Mouse (Mus musculus) c-Kit-positive CD71-positive TER-119-positive erythroid progenitor cells, embryonic 14.5 days (primary cell): ENCODE measurements around the gene Il22ra1.
A peak's percentile ranks its signal among the peaks of the same experiment; 100 is the strongest.
"Not testable (repeated sequence)": the region's sequence is repeated elsewhere in the genome, so short reads cannot be mapped to it uniquely, and the experiment has no call there.

Experiments
- DNase-seq: peaks from one replicate; pipeline ENCODE4 v3.0.0-alpha.2; 2013; ENCODE audit warnings: low spot score

Il22ra1 gene

DNA sequence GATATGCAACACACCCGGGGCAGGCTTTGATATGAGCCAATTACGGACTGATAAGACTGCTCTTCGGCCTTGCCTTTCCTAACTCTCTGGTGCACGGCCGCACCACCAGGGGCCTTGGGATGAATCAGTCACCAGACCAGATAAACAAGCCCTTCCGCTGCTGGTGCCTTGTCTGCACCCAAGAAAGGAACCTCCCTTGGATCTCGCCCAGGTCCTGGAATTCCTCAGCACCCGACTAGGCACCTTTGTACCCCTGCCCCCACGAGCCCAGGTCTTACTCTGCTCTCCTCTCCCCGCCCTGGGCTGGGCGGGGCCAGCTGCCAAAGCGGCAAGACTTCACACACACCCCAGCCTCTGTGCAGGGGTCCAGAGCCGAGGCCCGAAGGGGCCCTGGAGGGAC is at the start of gene Il22ra1:
Il22ra1 (plus strand) TSS at position 356 of the 400 bp plus-strand sequence.
- no peak for DNase-seq

DNA sequence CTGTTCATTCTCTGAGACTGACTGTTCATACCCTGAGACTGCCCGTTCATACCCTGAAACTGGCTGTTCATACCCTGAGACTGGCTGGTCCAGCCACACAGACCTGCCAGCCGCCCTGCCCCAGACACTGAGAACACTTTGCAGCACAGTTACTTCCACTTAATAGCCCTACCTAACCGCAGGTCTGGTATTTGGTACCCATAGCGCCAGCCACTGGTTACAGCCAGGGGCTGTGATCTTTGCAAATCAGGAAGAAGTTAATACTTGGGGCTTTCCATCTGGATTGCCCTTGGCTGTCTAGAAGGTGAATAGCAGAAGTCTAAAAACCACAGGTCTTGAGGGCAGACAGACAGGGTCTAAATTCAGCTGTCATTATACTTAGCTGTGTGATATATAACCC is 48.7 kb upstream of the Il22ra1 start:
- DNase-seq = no peak

DNA sequence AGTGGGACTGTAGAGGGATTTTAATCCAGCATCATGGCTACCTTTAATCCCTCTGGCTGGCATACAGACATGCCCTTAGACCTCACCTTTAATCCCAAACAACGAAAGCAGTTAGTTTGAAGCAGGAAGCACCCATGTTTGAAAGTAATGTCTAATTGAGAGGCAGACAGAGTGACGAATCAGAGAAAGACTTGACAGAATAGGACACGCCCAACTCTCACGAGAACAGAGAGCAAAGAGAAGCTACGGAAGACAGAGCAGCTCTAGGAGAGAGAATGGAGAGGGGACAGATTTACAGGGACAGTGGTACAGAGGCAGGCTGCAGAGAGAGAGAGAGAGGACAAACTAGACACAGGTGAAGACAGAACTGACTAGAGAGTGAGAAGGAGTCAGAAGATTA is 46.2 kb upstream of the Il22ra1 start:
- DNase-seq = no peak

- no peak for DNase-seq
Observed at GRCm38 (mm10) chr4:135683553-135683952, 44.4 kb upstream of the Il22ra1 start.

GRCm38 (mm10) chr4:135684731-135685130 is 43.2 kb upstream of the Il22ra1 start:
- no peak for DNase-seq

DNA sequence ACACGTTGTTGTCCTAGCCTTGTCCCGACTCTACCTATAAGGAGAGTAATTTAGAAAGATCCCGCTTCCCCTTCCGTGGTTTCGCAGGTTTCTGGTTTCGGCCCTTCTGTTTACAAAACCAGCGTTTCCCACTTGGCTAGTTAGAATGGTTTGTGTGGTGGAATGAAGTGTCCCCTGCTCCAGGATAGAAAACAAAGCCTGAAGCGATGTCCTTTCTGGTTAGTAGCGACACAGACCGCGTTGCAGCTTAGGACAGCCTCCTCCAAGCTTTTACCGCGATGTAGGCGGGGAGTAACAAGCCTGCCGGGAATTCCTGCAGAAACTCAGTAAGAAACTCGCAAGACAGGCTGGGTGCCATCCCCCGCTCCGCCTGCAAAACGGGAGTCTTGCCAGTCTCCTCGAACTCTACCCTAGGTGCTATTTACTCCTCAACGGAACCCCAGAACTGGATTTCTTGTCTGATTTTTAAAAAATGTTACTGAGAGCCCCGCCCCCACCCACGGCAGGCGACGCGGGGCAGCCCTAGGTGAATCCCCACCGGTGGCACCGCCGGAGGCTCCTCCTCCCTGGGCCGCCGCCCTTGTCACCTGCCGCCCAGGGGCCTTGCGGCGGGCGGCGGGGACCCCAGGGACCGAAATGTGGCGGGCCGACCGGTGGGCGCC is 41.9 kb upstream of the Il22ra1 start, which contains the start of gene Ifnlr1:
Ifnlr1 (plus strand) TSS at position 382 of the 662 bp plus-strand sequence.
- DNase-seq = no peak

- no peak for DNase-seq
Observed at GRCm38 (mm10) chr4:135686568-135686953, 41.4 kb upstream of the Il22ra1 start.

DNA sequence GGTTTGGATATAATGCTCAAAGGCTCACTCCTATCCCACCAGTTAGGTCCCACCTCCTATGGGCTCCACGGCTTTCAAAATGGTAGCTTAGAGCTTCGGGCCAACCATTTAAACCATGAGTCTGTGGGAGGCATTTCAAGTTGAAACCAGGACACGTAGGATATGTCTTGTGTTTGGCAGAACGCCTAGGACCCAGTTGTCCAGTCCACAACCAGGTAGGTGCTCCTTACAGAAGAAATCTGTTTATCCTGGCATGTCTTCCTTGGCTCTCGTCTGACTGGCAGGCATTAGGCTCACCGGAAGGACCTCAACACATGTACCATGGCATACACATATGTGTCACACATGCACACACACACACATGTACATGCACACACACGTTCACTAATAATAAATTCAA is 38.2 kb upstream of the Il22ra1 start:
- no peak for DNase-seq

GRCm38 (mm10) chr4:135690241-135690640 is 37.7 kb upstream of the Il22ra1 start:
- DNase-seq = no peak

- no peak for DNase-seq
Observed at GRCm38 (mm10) chr4:135692916-135693315, 35.1 kb upstream of the Il22ra1 start.

DNA sequence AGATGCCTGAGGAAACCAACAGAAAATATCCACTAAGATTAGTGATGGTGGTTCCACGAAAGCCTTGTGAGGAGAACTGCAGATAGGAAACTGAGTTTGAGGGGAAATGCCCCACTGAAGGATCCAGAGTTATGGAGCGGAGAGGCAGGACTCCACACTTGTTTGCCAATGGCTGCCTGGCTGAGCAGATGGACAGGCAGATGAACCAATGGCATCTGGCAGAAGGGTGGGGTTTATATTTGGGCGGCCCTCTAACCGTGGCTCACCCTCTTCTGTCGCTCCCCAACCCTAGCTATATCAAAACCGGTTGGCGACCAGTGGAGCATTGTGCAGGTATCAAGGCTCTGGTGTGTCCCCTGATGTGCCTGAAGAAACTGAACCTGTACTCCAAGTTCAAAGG is 29.5 kb upstream of the Il22ra1 start:
- no peak for DNase-seq

GRCm38 (mm10) chr4:135703497-135703896 is 24.5 kb upstream of the Il22ra1 start:
- DNase-seq = no peak

- no peak for DNase-seq
Observed at GRCm38 (mm10) chr4:135704016-135704415, 24.0 kb upstream of the Il22ra1 start.

DNA sequence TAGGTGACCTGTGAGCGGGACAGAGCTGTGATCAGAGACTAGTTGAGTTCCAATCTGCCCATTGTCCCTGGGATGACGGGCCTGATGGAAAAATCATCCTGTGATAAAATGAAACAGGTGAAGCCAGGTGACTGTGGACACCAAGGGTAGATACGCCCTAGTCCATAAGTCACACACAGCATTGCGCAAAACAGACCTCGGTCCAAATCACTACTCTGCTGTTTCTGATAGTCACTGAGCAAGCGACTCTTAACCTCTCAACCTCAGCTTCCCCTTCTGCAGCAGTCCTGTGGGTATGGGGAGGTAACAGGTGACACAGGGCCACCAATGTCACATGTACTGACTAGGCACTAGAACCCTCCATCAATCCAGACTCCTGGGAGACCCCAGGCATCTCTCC is 21.9 kb upstream of the Il22ra1 start:
- no peak for DNase-seq

GRCm38 (mm10) chr4:135709072-135709564 is 18.9 kb upstream of the Il22ra1 start:
- peak; percentile 81 for DNase-seq

- DNase-seq = no peak
Observed at GRCm38 (mm10) chr4:135709621-135710020, 18.4 kb upstream of the Il22ra1 start.

GRCm38 (mm10) chr4:135710392-135710791 is 17.6 kb upstream of the Il22ra1 start:
- no peak for DNase-seq

DNA sequence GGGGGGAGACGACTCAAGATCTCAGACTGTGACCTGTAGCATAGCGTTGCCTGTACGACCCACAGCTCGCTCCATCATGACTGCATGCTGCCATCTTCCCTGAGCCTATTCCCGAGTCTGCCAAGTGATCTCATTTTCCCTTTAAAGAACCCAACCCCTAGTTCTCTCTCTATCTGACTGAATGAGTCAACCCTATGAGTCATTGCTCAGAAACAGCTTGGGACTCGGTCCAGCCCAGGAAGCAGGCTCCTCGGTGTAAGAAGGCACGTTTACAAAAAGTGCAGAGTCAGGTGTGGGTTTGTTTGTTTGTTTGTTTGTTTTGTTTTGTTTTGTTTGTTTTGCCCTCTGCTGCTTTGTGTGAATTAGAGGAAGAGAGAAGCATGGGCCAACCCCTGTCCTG is 13.2 kb upstream of the Il22ra1 start:
- DNase-seq = no peak

- DNase-seq = not testable (repeated sequence)
Observed at GRCm38 (mm10) chr4:135716438-135716837, 11.5 kb upstream of the Il22ra1 start.

DNA sequence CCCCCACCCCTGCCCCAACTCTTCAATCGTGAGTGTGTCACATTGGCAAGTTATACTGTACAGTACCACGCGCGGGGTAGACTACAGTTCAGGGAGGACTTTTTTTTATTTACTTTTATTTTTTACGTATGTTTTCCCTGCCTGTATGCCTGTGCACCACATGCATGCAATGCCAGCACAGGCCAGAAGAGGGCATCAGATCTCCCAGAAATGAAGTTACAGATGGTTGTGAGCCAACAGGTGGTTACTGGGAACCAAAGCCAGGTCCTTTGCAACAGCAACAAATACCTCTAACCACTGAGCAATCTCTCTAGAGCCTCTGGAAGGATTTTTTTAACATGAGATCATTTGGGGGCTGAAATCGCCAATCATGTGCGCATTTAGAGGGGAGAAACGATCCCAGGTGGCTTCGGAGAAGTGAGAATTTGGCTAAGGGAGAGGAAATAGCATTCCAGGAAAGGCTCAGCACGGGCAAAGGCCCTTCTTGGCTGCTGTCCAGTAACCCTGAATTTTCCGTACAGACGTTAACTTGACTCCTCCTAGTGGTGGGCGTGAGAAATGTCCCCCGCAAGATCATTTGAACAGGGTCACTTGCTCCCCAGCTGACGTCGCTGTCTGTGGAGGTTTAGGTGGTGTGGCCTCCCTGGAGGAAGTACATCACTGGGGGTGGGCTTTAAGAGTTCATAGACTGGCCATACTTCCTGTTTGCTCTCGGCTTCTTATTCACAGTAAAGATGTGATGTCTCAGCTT is 5.3 kb upstream of the Il22ra1 start:
- DNase-seq = no peak

DNA sequence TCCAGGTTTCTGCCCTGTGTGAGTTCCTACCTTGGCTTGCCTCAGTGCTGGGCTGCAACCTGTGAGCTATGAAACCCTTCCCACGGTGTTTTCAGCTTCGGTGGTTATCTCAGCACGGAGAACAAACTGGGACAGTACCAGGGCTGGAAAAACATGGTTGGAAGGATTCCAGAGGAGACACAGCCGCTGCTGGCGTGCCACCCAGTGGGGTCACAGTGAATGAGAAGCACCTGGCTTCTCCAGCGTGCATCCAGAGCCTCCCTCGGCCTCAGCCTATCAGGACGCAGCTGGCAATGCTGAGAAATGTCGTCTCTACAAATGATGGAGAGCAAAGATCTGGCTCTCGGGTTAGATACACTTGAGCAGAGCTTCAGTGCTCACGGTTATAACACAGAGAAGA is 1.6 kb upstream of the Il22ra1 start:
- no peak for DNase-seq

- no peak for DNase-seq
Observed at GRCm38 (mm10) chr4:135730204-135730603, 2.2 kb downstream of the Il22ra1 start.

GRCm38 (mm10) chr4:135730951-135731350 is 3.0 kb downstream of the Il22ra1 start:
- no peak for DNase-seq
